ENCODE assay signal across 13 mouse cellular contexts in genomic region chr7:116189708-116190107, GRCm38 (mm10).
DNase-seq lines count a peak whose midpoint lies in the region; ATAC-seq and TF ChIP-seq lines count a peak whose summit lies in the region.
"Had no signal": no experiment of that assay in that cellular context is flagged by ENCODE, and none has a peak within 500 bp of the region (broad histone marks: within the 10 kb centered on the region; RNA-seq: fewer than 3 reads in every experiment).

No protein-coding gene starts in this region.

- no peaks in the 10 kb centered on the region for H3K27me3 ChIP-seq in heart, embryonic 13.5 days (replicated peaks)
- H3K27me3 ChIP-seq in lung, embryonic 14.5 days (ENCODE audit: insufficient read depth, low read length) = no peaks in the 10 kb centered on the region
- H3K27me3 ChIP-seq in embryonic facial prominence, embryonic 15.5 days = no peaks in the 10 kb centered on the region
- H3K27me3 ChIP-seq: kidney, embryonic 15.5 days had no signal

- peak overlapping the region; percentile 23 for H3K4me2 ChIP-seq in heart, embryonic 13.5 days
- no peak overlapping the region for H3K4me2 ChIP-seq in lung, embryonic 14.5 days
- no peak overlapping the region for H3K4me2 ChIP-seq in embryonic facial prominence, embryonic 15.5 days (replicated peaks)
- H3K4me2 ChIP-seq: kidney, embryonic 15.5 days had no signal

- H3K9ac ChIP-seq in heart, embryonic 13.5 days = peak overlapping the region; percentile 50; the same call in 1 of the 2 replicates
- no peak overlapping the region for H3K9ac ChIP-seq in lung, embryonic 14.5 days
- no peak overlapping the region for H3K9ac ChIP-seq in embryonic facial prominence, embryonic 15.5 days
- H3K9ac ChIP-seq: kidney, embryonic 15.5 days; liver, embryonic 14.5 days had no signal

- WGBS in heart, embryonic 13.5 days = 11% methylated on average over 9 of the region's 9 CpGs
- whole genome bisulfite sequencing in lung, embryonic 14.5 days = 13% methylated on average over 9 of the region's 9 CpGs
- WGBS in embryonic facial prominence, embryonic 15.5 days = 26% methylated on average over 9 of the region's 9 CpGs

- peak overlapping the region; percentile 91 for H3K27ac ChIP-seq in heart, embryonic 13.5 days (replicated peaks)
- peak overlapping the region; percentile 2; the same call in 1 of the 2 replicates for H3K27ac ChIP-seq in lung, embryonic 14.5 days (ENCODE audit: low read depth)
- H3K27ac ChIP-seq in embryonic facial prominence, embryonic 15.5 days (replicated peaks) = peak overlapping the region; percentile 73
- H3K27ac ChIP-seq: kidney, embryonic 15.5 days; liver, embryonic 14.5 days had no signal

- TF ChIP-seq CTCF in lung, embryonic 14.5 days (IDR thresholded peaks at IDR 0.05; ENCODE audit: low read depth) = no peak
- TF ChIP-seq CTCF in brain, embryonic 14.5 days (IDR thresholded peaks at IDR 0.05; ENCODE audit: borderline replicate concordance, extremely low read depth, insufficient read depth, insufficient read length) = no peak

- peaks cover 100% of the 10 kb centered on the region for H3K4me1 ChIP-seq in heart, embryonic 13.5 days
- peaks cover 12% of the 10 kb centered on the region for H3K4me1 ChIP-seq in lung, embryonic 14.5 days (ENCODE audit: insufficient read depth)
- H3K4me1 ChIP-seq in embryonic facial prominence, embryonic 15.5 days = peaks cover 47% of the 10 kb centered on the region

- no peak for ATAC-seq in heart, embryonic 13.5 days (ENCODE audit: extremely low read depth, insufficient number of reproducible peaks, low FRiP score, low TSS enrichment)
- ATAC-seq in lung, embryonic 14.5 days (ENCODE audit: insufficient read depth) = peak; percentile 40
- ATAC-seq in embryonic facial prominence, embryonic 15.5 days (ENCODE audit: insufficient number of reproducible peaks, low FRiP score, low TSS enrichment, low read depth) = no peak

- peaks cover 5% of the 10 kb centered on the region; the same call in 1 of the 2 replicates for H3K9me3 ChIP-seq in heart, embryonic 13.5 days
- no peaks in the 10 kb centered on the region for H3K9me3 ChIP-seq in lung, embryonic 14.5 days (ENCODE audit: low read depth, low read length)
- H3K9me3 ChIP-seq in embryonic facial prominence, embryonic 15.5 days (replicated peaks) = no peaks in the 10 kb centered on the region
- H3K9me3 ChIP-seq: kidney, embryonic 15.5 days had no signal

- DNase-seq in heart, adult 18-20 months = no peak
- DNase-seq in lung, embryonic 14.5 days = peak; percentile 57
- DNase-seq in lung, postnatal 4 days = no peak
- DNase-seq in brain, embryonic 14.5 days (ENCODE audit: low read depth) = peak; percentile 68
- DNase-seq in cerebellum, adult 9-10 months = no peak
- no peak for DNase-seq in right cerebral cortex, postnatal 25 days
- DNase-seq: adrenal gland, postnatal 36 days; heart, adult 11 months; right cerebral cortex, postnatal 14 days had no signal

- no peak overlapping the region for H3K4me3 ChIP-seq in heart, embryonic 13.5 days
- H3K4me3 ChIP-seq in lung, embryonic 14.5 days (ENCODE audit: low read depth, low read length) = no peak overlapping the region
- no peak overlapping the region for H3K4me3 ChIP-seq in embryonic facial prominence, embryonic 15.5 days (replicated peaks)
- H3K4me3 ChIP-seq: kidney, embryonic 15.5 days had no signal

- peaks cover 14% of the 10 kb centered on the region for H3K36me3 ChIP-seq in heart, embryonic 13.5 days
- no peaks in the 10 kb centered on the region; the same call in 1 of the 2 replicates for H3K36me3 ChIP-seq in lung, embryonic 14.5 days (ENCODE audit: insufficient read depth)
- H3K36me3 ChIP-seq in embryonic facial prominence, embryonic 15.5 days = no peaks in the 10 kb centered on the region
- H3K36me3 ChIP-seq: kidney, embryonic 15.5 days had no signal

- TF ChIP-seq POLR2A in brain, embryonic 14.5 days (IDR thresholded peaks at IDR 0.05; ENCODE audit: borderline replicate concordance, extremely low read depth, insufficient read depth, insufficient read length, poor library complexity, severe bottlenecking) = no peak

Comparison
In these comparisons a context has a peak if more than half of its experiments do, and no peak if none do; other contexts are left out.
1. DNase-seq: peak in lung, embryonic 14.5 days (single experiment) and brain, embryonic 14.5 days (single experiment); none in heart, adult 18-20 months (0 of 2), lung, postnatal 4 days (0 of 2), cerebellum, adult 9-10 months (single experiment) and right cerebral cortex, postnatal 25 days (single experiment).
2. H3K27ac ChIP-seq: peak in every context shown above with its lines; median percentile 91 in heart, embryonic 13.5 days; 73 in embryonic facial prominence, embryonic 15.5 days; 2 in lung, embryonic 14.5 days.